Mouse (Mus musculus) hematopoietic stem cell, adult 5-6 weeks (primary cell): ENCODE results near the gene Samd1. TPM values are rescaled to one million over a fixed set of nuclear protein-coding genes. Genes with fewer than 3 reads are reported as not detected.

ENCODE experiments used
- ATAC-seq, 2 experiments: fragments of 125-278 bp in 1 of 2; replicated peaks in 1 of 2; 2 replicates each; pipeline ENCODE4 v1.8.0; 2016 to 2017; ENCODE audit warnings: inconsistent platforms in 2 of 2, mild to moderate bottlenecking in 2 of 2, moderate number of reproducible peaks in 2 of 2, low read depth in 1 of 2, moderate TSS enrichment in 1 of 2; ENCODE audit not compliant: low FRiP score in 2 of 2, poor library complexity in 2 of 2, severe bottlenecking in 2 of 2, insufficient read depth in 1 of 2, low TSS enrichment in 1 of 2
- total RNA-seq: library from RNA; stranded (forward); fragments of 172-1452, 232-1000 nt; gene quantifications from 2 replicates; pipeline ENCODE4 v1.2.3, GENCODE M21; 2017

The Samd1 gene
- 52.8 and 53.4 TPM in 2 replicates for total RNA-seq

DNA sequence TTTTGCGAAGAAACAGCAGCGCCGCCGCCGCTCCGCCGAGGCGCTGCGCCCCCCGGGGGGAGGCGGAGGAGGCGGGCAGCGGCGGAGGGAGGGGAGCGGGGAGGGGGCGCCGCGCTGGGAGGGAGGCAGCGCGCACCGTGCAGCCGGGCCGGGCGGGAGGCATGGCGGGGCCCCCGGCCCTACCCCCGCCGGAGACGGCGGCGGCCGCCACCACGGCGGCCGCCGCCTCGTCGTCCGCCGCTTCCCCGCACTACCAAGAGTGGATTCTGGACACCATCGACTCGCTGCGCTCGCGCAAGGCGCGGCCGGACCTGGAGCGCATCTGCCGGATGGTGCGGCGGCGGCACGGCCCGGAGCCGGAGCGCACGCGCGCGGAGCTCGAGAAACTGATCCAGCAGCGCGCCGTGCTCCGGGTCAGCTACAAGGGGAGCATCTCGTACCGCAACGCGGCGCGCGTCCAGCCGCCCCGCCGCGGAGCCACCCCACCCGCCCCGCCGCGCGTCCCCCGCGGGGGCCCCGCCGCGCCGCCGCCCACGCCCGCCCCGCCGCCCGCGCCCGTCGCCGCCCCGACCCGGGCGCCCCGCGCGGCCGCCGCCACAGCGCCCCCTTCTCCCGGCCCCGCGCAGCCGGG is at the start of gene Samd1:
Gene Samd1, plus strand, starts transcription at position 162 of the 631 bp plus-strand sequence.
- no peak for ATAC-seq

DNA sequence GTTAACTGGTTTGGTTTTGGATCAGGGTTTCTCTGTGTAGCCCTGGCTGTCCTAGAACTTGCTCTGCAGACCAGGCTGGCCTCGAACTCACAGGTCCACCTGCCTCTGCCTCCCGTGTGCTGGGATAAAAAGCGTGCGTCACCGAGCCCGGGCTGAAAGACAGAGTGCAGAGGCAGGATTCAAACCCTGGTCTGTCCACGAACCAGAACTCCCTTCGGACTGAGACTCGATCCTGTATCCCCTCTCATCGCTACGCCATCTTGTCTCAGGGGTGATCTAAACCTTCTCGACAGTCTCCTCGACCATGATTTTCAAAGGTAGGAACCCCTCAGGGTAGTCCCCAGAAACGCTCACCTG is 42.7 kb upstream of the Samd1 start:
- ATAC-seq = no peak

- peak; percentile 95 to 96 for ATAC-seq
Observed at GRCm38 (mm10) chr8:83955106-83955957, 42.1 kb upstream of the Samd1 start, which contains the start of the genes Gm10644 and Asf1b. Gene Gm10644, minus strand, starts transcription at chr8:83955205. Gene Asf1b, plus strand, starts transcription at chr8:83955507.

GRCm38 (mm10) chr8:83955958-83956218 is 41.6 kb upstream of the Samd1 start:
- ATAC-seq = no peak

- peak in 1 of 2 experiments; percentile 34; a peak in 1 of 4 replicates for ATAC-seq
Observed at GRCm38 (mm10) chr8:83956789-83957188, 40.7 kb upstream of the Samd1 start.

GRCm38 (mm10) chr8:83964015-83964765 is 33.3 kb upstream of the Samd1 start:
- no peak for ATAC-seq

- no peak for ATAC-seq
Observed at GRCm38 (mm10) chr8:83967701-83968100, 29.8 kb upstream of the Samd1 start.

- no peak for ATAC-seq
Observed at GRCm38 (mm10) chr8:83971121-83971520, 26.4 kb upstream of the Samd1 start.

DNA sequence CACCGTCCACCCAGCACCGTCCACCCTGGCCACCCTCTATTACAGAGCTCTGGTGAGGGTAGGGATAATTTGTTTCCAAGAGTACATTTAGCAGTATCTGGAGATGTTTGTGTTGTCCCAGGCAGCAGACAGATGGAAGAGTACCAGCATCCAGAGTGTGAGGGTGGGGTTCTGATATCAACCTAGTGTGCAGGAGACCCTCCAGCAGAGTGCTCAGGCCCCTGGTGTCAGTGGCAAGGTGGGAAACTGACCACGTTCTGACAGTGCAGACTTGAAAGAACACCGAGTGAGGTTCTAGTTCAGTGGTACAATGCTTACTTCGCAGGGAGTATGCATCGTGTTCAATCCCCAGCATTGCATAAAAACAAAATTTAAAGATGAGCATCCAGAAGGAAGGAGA is 25.8 kb upstream of the Samd1 start:
- ATAC-seq = no peak

DNA sequence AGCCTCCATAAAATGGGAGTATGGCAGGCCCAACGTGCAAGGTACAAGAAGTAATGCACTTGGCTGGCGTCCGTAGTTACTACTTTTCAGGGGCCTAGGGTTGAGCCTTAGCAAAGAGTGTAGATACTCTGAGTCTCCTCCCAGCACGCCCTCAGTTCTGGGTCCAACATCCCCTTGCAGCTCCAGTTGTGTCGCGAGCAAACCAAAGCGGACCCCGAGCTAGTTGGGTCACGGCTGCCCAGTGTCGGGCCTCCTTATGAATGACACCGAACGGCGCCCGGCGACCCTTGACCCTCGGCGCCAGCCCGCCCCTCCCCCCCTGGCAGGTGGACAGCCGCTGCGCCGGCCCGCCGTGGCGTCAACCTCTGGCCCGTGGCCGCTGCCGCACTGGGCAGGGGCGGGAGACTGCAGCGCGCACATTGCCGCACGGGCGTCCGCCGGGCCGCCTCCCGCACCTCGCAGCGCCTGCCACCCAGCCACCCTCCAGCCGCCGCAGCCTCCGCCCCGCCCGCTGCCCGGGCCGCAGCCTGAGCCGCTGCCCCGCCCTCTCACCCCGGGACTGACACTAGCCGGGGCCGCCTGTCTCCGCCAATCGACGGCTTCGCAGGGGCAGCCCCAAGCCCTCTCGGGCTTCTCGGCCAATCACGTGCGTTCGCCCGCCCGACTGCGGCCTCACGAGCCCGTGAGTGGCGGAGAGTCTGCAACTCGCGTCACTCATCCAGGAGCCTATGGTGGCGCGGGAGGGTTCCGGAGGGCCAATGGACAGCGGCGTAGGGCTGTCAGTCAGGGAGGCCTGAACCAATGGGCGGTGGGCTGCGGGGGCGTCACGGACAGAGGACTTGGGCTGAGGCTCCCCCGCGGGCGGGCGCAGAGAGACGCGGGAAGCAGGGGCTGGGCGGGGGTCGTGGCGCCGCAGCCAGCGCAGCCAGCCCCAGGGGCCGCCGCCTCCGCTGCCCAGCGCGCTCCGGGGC is 25.0 kb upstream of the Samd1 start, which contains the start of gene Prkaca:
Gene Prkaca, plus strand, starts transcription at position 844 of the 971 bp plus-strand sequence.
- peak; percentile 99 for ATAC-seq

- ATAC-seq = no peak
Observed at GRCm38 (mm10) chr8:83973161-83974031, 24.1 kb upstream of the Samd1 start.

DNA sequence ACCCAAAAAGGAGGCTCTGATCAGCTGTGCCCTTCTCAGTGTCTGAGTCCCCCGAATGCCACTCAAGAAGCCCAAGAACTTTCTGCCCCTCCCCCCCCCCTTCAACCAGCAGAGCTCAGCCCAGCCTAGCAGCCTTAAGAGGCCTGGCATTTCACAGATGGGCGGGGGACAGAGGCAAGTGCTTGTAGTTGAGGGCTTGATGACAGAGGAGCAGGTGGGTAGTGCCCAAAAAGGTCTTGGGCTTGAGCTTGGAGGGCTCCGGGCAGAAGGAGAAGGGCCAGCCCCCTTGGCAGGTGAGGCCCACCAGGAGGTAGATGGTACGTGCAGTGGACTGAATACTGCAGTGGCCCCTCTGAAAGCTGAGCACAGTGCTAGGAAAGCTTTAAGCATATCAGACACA is 23.0 kb upstream of the Samd1 start:
- ATAC-seq = no peak

DNA sequence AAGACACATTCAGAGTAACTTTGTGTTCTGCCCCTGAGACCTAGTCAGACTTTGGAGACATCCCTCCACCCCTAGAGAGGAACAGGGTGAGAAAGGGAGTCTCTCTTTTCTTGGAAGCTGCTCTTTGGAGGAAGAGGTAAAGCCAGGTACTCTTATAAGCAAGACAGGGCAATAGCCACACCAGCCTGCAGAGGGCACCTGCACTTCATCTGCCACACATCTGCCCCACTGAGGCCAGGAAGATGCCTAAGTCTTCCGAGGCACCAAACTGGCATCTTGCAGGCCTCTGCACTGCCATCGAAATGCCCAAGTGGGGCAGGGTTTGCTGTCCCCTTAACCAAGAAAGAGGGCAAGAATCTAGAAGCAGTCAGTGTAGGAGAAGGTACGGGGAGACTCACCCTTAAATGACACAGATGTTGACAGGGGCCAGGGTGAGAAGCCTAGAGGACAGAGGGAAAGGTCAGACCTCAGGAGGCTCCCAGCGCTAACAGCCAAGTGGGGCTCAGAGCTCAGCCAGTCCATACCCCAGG is 21.3 kb upstream of the Samd1 start:
- no peak for ATAC-seq

DNA sequence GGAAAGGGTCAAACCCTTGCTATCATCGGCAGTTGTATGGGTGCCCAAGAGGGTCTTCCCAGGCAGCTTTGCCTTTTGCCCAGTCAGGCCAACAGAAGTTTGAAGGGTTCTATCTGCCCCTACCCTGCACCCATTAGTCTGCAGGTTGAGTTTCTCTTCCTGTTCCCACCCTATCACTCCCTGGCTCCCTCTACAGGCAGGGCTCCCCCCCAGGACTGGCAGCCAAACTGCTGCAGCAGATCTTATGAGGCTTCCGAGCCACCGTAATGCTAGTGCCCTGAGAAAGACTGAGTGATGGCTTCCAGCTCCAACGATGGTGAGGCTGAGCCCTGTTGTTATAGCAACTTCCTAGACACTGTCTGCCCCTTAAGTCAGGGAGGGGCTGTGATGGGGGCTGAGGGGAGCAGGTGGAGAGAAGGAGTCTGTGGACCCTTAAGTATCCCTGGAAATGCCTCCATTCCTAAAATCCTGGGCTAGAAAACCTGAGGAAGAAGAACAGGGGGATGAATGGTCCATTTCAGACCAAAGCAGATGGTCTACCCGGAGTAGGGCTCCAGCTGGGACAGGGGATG is 20.6 kb upstream of the Samd1 start:
- ATAC-seq = no peak

- no peak for ATAC-seq
Observed at GRCm38 (mm10) chr8:83977646-83978045, 19.8 kb upstream of the Samd1 start.

DNA sequence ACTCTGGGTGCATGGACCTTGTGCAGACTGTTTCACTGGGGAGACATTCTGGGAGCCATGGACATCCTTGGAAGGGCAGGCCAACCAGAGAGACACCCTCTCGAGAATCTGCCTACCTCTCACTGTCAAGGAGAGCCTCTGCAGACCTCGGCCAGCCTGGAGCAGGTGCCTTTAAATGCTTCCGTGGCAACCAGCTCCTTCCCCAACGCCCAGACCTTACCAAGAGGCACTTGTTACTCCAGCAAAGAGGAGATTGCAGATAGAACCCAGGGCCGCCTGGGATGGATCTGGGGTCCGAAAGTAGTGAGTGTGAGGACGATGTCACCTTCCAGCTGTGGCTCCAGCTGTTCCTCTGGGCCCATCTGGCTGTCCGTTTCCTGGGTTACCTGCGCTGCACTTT is 19.3 kb upstream of the Samd1 start:
- ATAC-seq = no peak
